Mouse (Mus musculus) cerebellum, adult 11 months (tissue): ENCODE results near the gene Plcb4.

ENCODE experiments used
- DNase-seq: peaks from one replicate; pipeline ENCODE4 v3.0.0; 2022

Gene Plcb4

GRCm38 (mm10) chr2:136050793-136051615, 392.2 kb downstream of the Plcb4 start:
- DNase-seq: peak; percentile 25

DNA sequence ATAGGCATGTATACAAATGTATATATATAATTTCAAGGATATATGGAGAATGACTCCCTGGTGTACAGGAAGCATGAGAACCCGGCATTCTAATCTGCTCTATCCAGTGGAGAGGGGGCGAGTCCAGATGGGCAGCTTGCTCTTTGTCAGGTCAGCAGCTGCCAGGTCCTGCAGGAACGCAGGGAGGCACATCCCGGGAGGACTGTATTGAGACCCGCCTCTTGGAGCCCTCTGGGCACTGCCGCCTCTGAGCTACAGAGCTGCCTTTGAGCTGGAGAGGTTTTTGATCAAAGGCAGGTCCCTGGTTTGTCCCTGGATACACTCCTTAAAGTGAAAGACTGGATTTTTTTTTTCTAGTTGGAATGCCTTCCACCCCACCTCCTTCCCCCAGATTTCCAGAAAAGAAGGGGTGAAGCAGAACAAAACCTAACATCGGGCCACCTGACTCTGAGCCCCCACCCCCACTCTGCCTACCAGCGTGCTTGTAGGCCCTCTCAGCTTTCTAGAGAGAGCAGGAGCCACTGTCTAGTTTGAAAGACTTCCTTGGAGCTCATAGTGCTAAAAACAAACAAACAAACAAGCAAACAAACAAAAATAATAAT, 393.0 kb downstream of the Plcb4 start, which contains the start of gene Lamp5:
Lamp5 (plus strand) TSS at position 552 of the 602 bp plus-strand sequence.
- no peak for DNase-seq

- DNase-seq: no peak
Measured at GRCm38 (mm10) chr2:136057861-136058331, 399.1 kb downstream of the Plcb4 start.

DNA sequence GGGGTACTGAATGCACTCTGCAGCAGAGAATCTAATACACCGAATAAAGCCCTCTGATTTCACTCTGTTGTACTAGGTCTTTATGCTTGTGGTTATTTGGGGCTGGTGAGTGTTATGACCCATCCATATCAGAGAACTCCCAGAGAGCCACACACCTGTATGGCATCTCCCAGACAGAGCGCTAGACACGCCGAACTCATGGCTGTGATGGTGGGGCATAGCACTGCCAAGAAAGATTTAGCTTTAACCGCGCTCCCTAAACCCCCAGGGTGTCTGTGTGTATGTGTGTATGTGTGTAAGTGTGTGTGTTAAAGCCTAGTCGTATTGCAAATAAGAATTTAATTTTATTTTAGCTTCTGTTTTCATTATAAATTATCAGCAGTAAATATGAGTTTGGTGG, 399.6 kb downstream of the Plcb4 start:
- DNase-seq: no peak

DNA sequence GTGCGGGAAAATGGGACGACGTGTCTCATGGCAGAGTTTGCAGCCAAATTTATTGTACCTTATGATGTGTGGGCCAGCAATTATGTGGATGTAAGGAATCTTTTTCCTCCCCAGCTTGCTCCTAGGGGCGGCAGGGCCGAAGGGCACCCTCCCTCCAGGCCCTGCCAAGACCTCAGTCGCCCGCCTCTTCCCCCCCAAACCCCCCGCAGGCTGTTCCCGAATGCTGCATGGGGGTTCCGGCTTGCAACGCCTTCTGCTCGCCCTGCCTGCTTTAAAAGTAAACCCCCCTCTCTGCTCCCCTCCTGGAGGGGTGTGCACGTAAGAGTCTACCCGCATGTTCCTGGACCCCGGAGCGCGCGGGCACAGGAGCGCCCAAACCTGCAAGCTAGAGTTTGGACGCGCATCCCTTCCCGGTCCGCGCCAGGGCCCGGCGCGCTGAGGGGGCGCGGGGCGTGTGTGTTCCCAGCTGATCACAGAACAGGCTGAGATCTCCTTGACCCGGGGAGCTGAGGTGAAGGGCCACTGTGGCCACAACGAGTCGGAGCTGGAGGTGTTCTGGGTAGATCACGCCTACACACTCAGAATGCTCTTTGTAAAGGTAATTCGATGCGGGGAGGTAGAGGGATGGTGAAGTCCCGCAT, 400.3 kb downstream of the Plcb4 start:
- no peak for DNase-seq
